In genomic region chr5:137607860-137608653, GRCm38 (mm10) we compare ENCODE assay signal across 9 mouse cellular contexts. TPM values are rescaled to one million over a fixed set of nuclear protein-coding genes. Genes with fewer than 3 reads are reported as not detected.
A peak's percentile ranks its signal among the peaks of the same experiment; 100 is the strongest.
DNase-seq lines count a peak whose midpoint lies in the region; ATAC-seq and TF ChIP-seq lines count a peak whose summit lies in the region.
"Had no signal": no experiment of that assay in that cellular context is flagged by ENCODE, and none has a peak within 500 bp of the region (broad histone marks: within the 10 kb centered on the region; RNA-seq: fewer than 3 reads in every experiment).

No protein-coding gene starts in this region.

- H3K4me1 ChIP-seq in lung, postnatal 0 days (ENCODE audit: insufficient read depth, low read depth, low read length), result peaks cover 24% of the 10 kb centered on the region; the same call in 1 of the 2 replicates
- peaks cover 45% of the 10 kb centered on the region for H3K4me1 ChIP-seq in limb, embryonic 11.5 days (ENCODE audit: control insufficient read depth, insufficient read depth, low read length)
- peaks cover 10% of the 10 kb centered on the region for H3K4me1 ChIP-seq in stomach, postnatal 0 days (replicated peaks; ENCODE audit: control insufficient read depth, insufficient read depth)

- no peaks in the 10 kb centered on the region for H3K27me3 ChIP-seq in lung, postnatal 0 days (replicated peaks; ENCODE audit: insufficient read depth, low read length)
- no peaks in the 10 kb centered on the region for H3K27me3 ChIP-seq in limb, embryonic 11.5 days (ENCODE audit: control insufficient read depth, insufficient read depth, low read length)
- H3K27me3 ChIP-seq in stomach, postnatal 0 days (ENCODE audit: control insufficient read depth, insufficient read depth, low read length), result no peaks in the 10 kb centered on the region

- H3K4me2 ChIP-seq in lung, postnatal 0 days (replicated peaks; ENCODE audit: low read depth, low read length), result peak overlapping the region; percentile 46
- H3K4me2 ChIP-seq in limb, embryonic 11.5 days (ENCODE audit: low read depth, severe bottlenecking), result peak overlapping the region; percentile 57
- H3K4me2 ChIP-seq in stomach, postnatal 0 days (replicated peaks; ENCODE audit: low read depth), result peak overlapping the region; percentile 14; the same call in 1 of the 2 replicates

- no peaks in the 10 kb centered on the region for H3K36me3 ChIP-seq in lung, postnatal 0 days (ENCODE audit: insufficient read depth, low read length)
- peaks cover 6% of the 10 kb centered on the region; the same call in 1 of the 2 replicates for H3K36me3 ChIP-seq in limb, embryonic 11.5 days (ENCODE audit: control insufficient read depth, insufficient read depth, low read length)
- no peaks in the 10 kb centered on the region for H3K36me3 ChIP-seq in stomach, postnatal 0 days (ENCODE audit: control insufficient read depth, insufficient read depth, low read length)

- WGBS in lung, postnatal 0 days, result 33% methylated on average over 25 of the region's 26 CpGs
- 19% methylated on average over 26 of the region's 26 CpGs for WGBS in limb, embryonic 11.5 days
- WGBS in stomach, postnatal 0 days, result 35% methylated on average over 26 of the region's 26 CpGs

- no peak for TF ChIP-seq CTCF in lung, postnatal 0 days (IDR thresholded peaks at IDR 0.05)
- no peak for TF ChIP-seq CTCF in stomach, postnatal 0 days (IDR thresholded peaks at IDR 0.05; ENCODE audit: low read depth)

- H3K9me3 ChIP-seq in lung, postnatal 0 days (ENCODE audit: low read length), result no peaks in the 10 kb centered on the region
- H3K9me3 ChIP-seq in limb, embryonic 11.5 days (ENCODE audit: control insufficient read depth, low read length), result no peaks in the 10 kb centered on the region
- H3K9me3 ChIP-seq in stomach, postnatal 0 days (ENCODE audit: control insufficient read depth, low read length), result no peaks in the 10 kb centered on the region

- no peak overlapping the region for H3K27ac ChIP-seq in lung, postnatal 0 days (ENCODE audit: low read length)
- H3K27ac ChIP-seq in limb, embryonic 11.5 days (replicated peaks; ENCODE audit: low read depth, low read length), result no peak overlapping the region
- H3K27ac ChIP-seq in stomach, postnatal 0 days (replicated peaks), result no peak overlapping the region

- 0 out of 2 replicates have a peak overlapping the region, but pooled peaks have one; percentile 26 for H3K9ac ChIP-seq in lung, postnatal 0 days (replicated peaks; ENCODE audit: low read depth)
- peak overlapping the region; percentile 50 for H3K9ac ChIP-seq in limb, embryonic 11.5 days (ENCODE audit: low read length)
- no peak overlapping the region for H3K9ac ChIP-seq in stomach, postnatal 0 days (ENCODE audit: low read length)

- TF ChIP-seq EP300 in lung, postnatal 0 days (IDR thresholded peaks at IDR 0.05), result no peak
- TF ChIP-seq EP300 in stomach, postnatal 0 days (optimal IDR thresholded peaks at IDR 0.05), result no peak

- peak; percentile 29 for DNase-seq in embryo, embryonic 11 days
- DNase-seq in embryo, embryonic 9.5 days (ENCODE audit: extremely low spot score), result no peak
- DNase-seq in lung, postnatal 0 days (ENCODE audit: low spot score), result no peak
- DNase-seq in lung, postnatal 10 days, result no peak
- DNase-seq in limb, embryonic 11.5 days (ENCODE audit: low spot score), result no peak
- no peak for DNase-seq in stomach, postnatal 0 days (ENCODE audit: low spot score)
- DNase-seq: layer of hippocampus, postnatal 36 days had no signal

- ATAC-seq in lung, postnatal 0 days, result no peak
- no peak for ATAC-seq in limb, embryonic 11.5 days (ENCODE audit: insufficient number of reproducible peaks, low FRiP score, low TSS enrichment, low read depth)
- ATAC-seq in stomach, postnatal 0 days (ENCODE audit: low FRiP score, low TSS enrichment), result no peak
- no peak for ATAC-seq in megakaryocyte-erythroid progenitor cell, adult 5-6 weeks (replicated peaks; ENCODE audit: low FRiP score, low TSS enrichment, poor library complexity, severe bottlenecking)
- ATAC-seq in megakaryocyte, adult 5-6 weeks (ENCODE audit: poor library complexity, severe bottlenecking), result no peak

- no peak overlapping the region for H3K4me3 ChIP-seq in lung, postnatal 0 days (ENCODE audit: low read depth, low read length)
- peak overlapping the region; percentile 21 for H3K4me3 ChIP-seq in limb, embryonic 11.5 days (ENCODE audit: low read depth, low read length)
- no peak overlapping the region for H3K4me3 ChIP-seq in stomach, postnatal 0 days (ENCODE audit: low read depth, low read length)

RNA-seq across cellular contexts. Expression of gene Pcolce, which starts 5.5 kb away (rescaled TPM):
- polyA plus RNA-seq in lung, postnatal 0 days (2015; fragmentation: Nextera tagmentation; extraction: Ambion mirVana), result 86.6 and 101 TPM in 2 replicates
- polyA plus RNA-seq in limb, embryonic 11.5 days (2014; fragmentation: Nextera tagmentation; extraction: Ambion mirVana), result 150 TPM in 2 replicates
- 77.3 and 85.9 TPM in 2 replicates for polyA plus RNA-seq in stomach, postnatal 0 days (2015; fragmentation: Nextera tagmentation; extraction: Ambion mirVana)
- total RNA-seq in megakaryocyte-erythroid progenitor cell, adult 5-6 weeks (2014; fragmentation: Nextera tagmentation), result 3.5 TPM in 1 of 2 replicates, not detected in the other
- total RNA-seq in megakaryocyte-erythroid progenitor cell, adult 5-6 weeks (2017), result 0.34 TPM in 1 of 2 replicates, not detected in the other
- total RNA-seq in megakaryocyte, adult 5-6 weeks (2015), result 0.40 and 1.0 TPM in 2 replicates
- 0.51 TPM in 1 of 2 replicates, not detected in the other for total RNA-seq in megakaryocyte, adult 5-6 weeks (2017)

RNA-seq across cellular contexts. Expression of gene Mospd3, which starts 7.2 kb away (rescaled TPM):
- polyA plus RNA-seq in lung, postnatal 0 days (2015; fragmentation: Nextera tagmentation; extraction: Ambion mirVana), result 32.1 and 33.7 TPM in 2 replicates
- 20.4 and 21.4 TPM in 2 replicates for polyA plus RNA-seq in limb, embryonic 11.5 days (2014; fragmentation: Nextera tagmentation; extraction: Ambion mirVana)
- polyA plus RNA-seq in stomach, postnatal 0 days (2015; fragmentation: Nextera tagmentation; extraction: Ambion mirVana), result 30.8 and 34.3 TPM in 2 replicates
- total RNA-seq in megakaryocyte-erythroid progenitor cell, adult 5-6 weeks (2014; fragmentation: Nextera tagmentation), result 258 and 312 TPM in 2 replicates
- total RNA-seq in megakaryocyte-erythroid progenitor cell, adult 5-6 weeks (2017), result 15.8 and 18.8 TPM in 2 replicates
- 60.5 and 64.2 TPM in 2 replicates for total RNA-seq in megakaryocyte, adult 5-6 weeks (2015)
- 6.4 and 10.6 TPM in 2 replicates for total RNA-seq in megakaryocyte, adult 5-6 weeks (2017)

RNA-seq across cellular contexts. Expression of gene Fbxo24, which starts 20.7 kb away (rescaled TPM):
- polyA plus RNA-seq in lung, postnatal 0 days (2015; fragmentation: Nextera tagmentation; extraction: Ambion mirVana), result 0.19 and 0.51 TPM in 2 replicates
- polyA plus RNA-seq in limb, embryonic 11.5 days (2014; fragmentation: Nextera tagmentation; extraction: Ambion mirVana), result 0.11 and 0.24 TPM in 2 replicates
- polyA plus RNA-seq in stomach, postnatal 0 days (2015; fragmentation: Nextera tagmentation; extraction: Ambion mirVana), result 0.11 and 0.16 TPM in 2 replicates
- total RNA-seq in megakaryocyte-erythroid progenitor cell, adult 5-6 weeks (2014; fragmentation: Nextera tagmentation), result not detected in 2 replicates
- not detected in 2 replicates for total RNA-seq in megakaryocyte-erythroid progenitor cell, adult 5-6 weeks (2017)
- 0.18 TPM in 1 of 2 replicates, not detected in the other for total RNA-seq in megakaryocyte, adult 5-6 weeks (2015)
- 0.37 TPM in 1 of 2 replicates, not detected in the other for total RNA-seq in megakaryocyte, adult 5-6 weeks (2017)

RNA-seq across cellular contexts. Expression of gene Lrch4, which starts 20.9 kb away (rescaled TPM):
- 47.4 and 50.7 TPM in 2 replicates for polyA plus RNA-seq in lung, postnatal 0 days (2015; fragmentation: Nextera tagmentation; extraction: Ambion mirVana)
- 31.1 and 35.3 TPM in 2 replicates for polyA plus RNA-seq in limb, embryonic 11.5 days (2014; fragmentation: Nextera tagmentation; extraction: Ambion mirVana)
- polyA plus RNA-seq in stomach, postnatal 0 days (2015; fragmentation: Nextera tagmentation; extraction: Ambion mirVana), result 22.5 and 27.0 TPM in 2 replicates
- 56.4 and 79.5 TPM in 2 replicates for total RNA-seq in megakaryocyte-erythroid progenitor cell, adult 5-6 weeks (2014; fragmentation: Nextera tagmentation)
- 13.9 and 14.7 TPM in 2 replicates for total RNA-seq in megakaryocyte-erythroid progenitor cell, adult 5-6 weeks (2017)
- total RNA-seq in megakaryocyte, adult 5-6 weeks (2015), result 76.5 and 93.0 TPM in 2 replicates
- total RNA-seq in megakaryocyte, adult 5-6 weeks (2017), result 57.1 and 66.7 TPM in 2 replicates

RNA-seq across cellular contexts. Expression of gene Gm20605, which starts 20.9 kb away (rescaled TPM):
- 11.6 and 12.3 TPM in 2 replicates for polyA plus RNA-seq in lung, postnatal 0 days (2015; fragmentation: Nextera tagmentation; extraction: Ambion mirVana)
- polyA plus RNA-seq in limb, embryonic 11.5 days (2014; fragmentation: Nextera tagmentation; extraction: Ambion mirVana), result 6.5 and 11.5 TPM in 2 replicates
- polyA plus RNA-seq in stomach, postnatal 0 days (2015; fragmentation: Nextera tagmentation; extraction: Ambion mirVana), result 2.4 and 3.4 TPM in 2 replicates
- 19.5 and 22.4 TPM in 2 replicates for total RNA-seq in megakaryocyte-erythroid progenitor cell, adult 5-6 weeks (2014; fragmentation: Nextera tagmentation)
- total RNA-seq in megakaryocyte-erythroid progenitor cell, adult 5-6 weeks (2017), result 2.8 and 3.1 TPM in 2 replicates
- total RNA-seq in megakaryocyte, adult 5-6 weeks (2015), result 8.1 and 10.2 TPM in 2 replicates
- total RNA-seq in megakaryocyte, adult 5-6 weeks (2017), result 5.7 and 18.8 TPM in 2 replicates
